Mouse (Mus musculus) 3134 (cell line): Measurements from ENCODE around the gene Ankrd50.

Source experiments
- DNase-seq: peaks from one replicate; pipeline ENCODE4 v3.0.0-alpha.2; 2011; ENCODE audit warnings: low spot score; ENCODE audit not compliant: insufficient read length; ENCODE audit errors: extremely low read depth

Ankrd50 gene

GRCm38 (mm10) chr3:38484191-38485106 lies at the start of gene Ankrd50:
Gene Ankrd50 (minus strand): TSS chr3:38484844.
- peak; percentile 98 for DNase-seq

DNA sequence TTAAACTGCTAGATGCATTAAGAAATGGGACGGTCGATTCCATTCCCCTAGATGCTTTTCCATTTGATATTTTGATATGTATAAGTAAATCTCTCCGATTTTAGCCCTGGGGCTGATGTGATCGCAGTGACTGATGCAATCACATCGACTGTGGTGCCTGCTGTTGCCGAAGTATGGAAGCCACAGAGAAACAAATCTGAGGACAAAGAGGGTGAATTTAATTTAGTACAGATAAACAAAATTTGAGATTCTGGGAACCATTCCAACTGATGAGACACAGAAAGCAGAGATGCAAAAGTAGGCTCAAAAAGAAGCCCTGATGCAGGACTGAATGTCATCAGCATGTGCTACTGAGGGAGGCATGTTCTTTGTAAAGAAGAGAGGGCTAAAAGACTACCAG lies 49.6 kb upstream of the Ankrd50 start:
- no peak for DNase-seq

DNA sequence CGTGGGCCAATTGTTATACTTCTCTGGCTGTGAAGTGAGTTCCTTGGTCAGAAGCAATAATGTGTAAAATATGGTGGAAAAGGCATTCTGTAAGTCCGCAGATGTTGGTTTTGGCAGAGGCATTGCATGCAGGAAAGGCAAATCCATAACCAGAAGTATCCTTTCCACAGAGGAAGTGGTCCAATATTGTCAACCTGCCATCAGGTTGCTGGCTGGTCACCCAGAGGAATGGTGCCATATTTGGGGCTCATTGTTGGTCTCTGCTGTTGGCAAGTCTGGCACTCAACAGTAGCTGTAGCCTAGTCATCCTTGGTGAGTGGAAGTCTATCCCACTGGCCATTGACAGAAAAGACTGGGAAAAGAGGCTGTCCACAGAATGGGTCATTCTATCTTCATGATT lies 35.8 kb upstream of the Ankrd50 start:
- peak; percentile 28 for DNase-seq

DNA sequence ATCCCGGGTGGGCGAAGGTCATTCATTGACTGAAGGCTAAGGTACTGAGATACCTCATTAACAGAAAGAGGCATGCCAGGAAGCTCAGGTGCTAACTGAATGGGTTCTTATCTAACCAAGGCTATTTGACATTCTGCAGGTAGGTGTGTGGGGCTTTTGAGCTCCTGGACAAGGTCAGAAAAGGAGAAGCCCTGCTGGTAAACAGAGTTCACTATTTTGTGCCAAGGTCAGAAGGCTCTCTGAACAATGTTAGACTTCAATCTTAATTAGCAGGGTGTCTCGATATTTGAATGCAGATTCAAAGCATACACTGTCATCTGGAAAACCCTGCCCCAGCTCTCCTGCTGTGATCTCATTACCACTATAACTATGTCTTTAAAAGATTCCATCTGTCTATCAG lies 35.3 kb upstream of the Ankrd50 start:
- no peak for DNase-seq

DNA sequence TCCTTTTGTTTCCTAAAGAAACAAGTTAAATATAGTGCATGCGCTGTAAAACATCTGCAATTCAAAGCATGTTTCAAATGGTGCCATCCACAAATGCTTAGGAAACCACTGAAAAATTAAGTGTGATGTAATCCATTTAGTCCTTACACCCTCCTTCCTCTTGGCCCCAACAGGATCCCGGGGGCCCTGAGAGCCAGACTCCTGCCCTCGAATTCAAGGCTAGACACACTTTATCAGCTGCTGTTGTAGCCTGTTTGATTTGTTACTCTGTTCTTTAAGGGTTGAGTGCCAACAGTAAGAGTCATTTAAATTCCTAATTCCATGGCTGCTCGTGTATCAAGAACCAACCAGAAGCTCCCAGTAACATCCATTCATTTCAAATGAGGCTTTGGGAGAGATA lies 19.0 kb upstream of the Ankrd50 start:
- no peak for DNase-seq

DNA sequence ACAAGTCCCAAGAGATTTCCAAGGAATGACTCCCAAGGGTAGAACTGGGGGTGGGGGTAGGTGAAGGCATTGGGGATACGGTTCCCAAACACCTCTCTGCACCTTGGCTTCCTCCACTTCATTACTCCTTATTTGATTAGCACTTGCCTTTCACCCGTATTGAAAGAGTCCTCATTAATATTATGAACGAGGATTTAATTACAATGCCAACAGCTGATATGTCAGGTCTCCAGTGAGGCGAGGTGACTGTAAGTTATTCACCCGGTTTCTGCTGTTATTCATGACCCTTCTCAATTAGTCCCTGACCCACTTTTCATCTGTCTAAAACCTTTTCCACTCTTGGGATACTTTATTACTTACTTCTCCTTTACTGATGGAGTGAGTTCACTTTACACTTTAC lies 17.5 kb upstream of the Ankrd50 start:
- DNase-seq: no peak

DNA sequence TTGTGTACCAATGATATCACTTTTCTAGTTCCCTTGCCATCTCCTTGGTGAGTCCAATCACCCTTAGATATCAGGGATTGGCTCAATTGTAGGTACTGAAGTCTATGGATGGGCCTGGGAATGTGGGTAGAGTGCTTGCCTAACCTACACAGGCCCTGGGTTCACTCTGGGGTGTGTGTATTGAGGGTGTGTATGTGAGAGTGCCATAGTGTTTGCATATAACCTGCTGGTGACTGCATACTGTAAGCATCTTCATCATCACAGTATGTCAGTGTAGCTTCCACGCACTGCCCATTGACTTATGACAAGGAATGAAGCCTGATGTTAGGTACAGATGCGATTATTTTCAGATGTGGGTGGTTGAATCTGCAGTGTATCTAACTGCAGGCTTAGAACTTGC lies 17.1 kb upstream of the Ankrd50 start:
- DNase-seq: no peak

- no peak for DNase-seq
These were observed 16.7 kb upstream of the Ankrd50 start for GRCm38 (mm10) chr3:38501316-38501715.

GRCm38 (mm10) chr3:38498561-38498960 lies 13.9 kb upstream of the Ankrd50 start:
- no peak for DNase-seq

DNA sequence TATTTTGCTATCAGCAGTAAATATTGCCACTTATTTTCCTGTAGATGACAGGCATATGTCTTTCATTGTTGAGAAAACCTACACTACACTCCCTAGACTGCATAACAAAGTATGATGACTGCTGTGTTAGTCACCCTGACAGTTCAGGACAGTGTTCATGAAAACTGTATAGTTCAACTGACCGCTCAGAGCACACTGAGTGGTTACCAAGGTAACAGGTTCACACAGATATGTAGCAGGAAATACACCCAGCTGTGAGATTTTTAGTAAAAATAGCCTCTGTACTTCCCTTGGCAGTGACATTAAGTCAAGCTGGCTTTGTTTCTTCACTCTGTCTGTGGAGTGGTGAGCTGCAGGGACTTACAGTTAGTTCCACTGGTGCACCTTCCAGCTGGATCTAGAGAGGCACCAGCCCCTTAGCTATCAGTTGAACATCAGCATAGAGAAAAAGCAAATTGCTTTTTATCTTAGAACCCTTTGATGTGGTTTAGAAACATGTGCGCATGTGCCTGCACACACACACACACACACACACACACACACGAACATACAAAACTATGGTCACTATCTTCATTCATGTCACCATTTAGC lies 12.2 kb upstream of the Ankrd50 start:
- no peak for DNase-seq

DNA sequence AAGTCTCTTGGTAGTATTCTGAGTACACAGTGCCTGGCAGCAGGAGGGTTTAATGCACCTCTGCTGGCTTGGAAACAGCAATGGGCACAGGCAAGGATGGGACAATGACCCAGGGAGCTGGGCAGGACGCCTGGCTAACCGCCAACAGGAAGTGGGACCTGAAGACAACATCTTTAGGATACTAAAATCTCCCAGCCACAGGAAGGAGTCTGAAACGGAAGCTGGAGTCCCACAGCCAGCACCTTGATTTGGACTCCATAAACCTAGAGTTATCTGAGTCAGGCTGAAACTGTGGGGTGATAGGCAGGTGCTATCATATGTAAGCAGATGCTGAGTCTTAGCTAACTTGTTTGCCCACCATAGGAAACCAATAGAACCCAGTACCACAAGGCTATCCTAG lies 7.1 kb upstream of the Ankrd50 start:
- no peak for DNase-seq

GRCm38 (mm10) chr3:38491236-38491635 lies 6.6 kb upstream of the Ankrd50 start:
- DNase-seq: no peak

GRCm38 (mm10) chr3:38490720-38491119 lies 6.1 kb upstream of the Ankrd50 start:
- DNase-seq: no peak

DNA sequence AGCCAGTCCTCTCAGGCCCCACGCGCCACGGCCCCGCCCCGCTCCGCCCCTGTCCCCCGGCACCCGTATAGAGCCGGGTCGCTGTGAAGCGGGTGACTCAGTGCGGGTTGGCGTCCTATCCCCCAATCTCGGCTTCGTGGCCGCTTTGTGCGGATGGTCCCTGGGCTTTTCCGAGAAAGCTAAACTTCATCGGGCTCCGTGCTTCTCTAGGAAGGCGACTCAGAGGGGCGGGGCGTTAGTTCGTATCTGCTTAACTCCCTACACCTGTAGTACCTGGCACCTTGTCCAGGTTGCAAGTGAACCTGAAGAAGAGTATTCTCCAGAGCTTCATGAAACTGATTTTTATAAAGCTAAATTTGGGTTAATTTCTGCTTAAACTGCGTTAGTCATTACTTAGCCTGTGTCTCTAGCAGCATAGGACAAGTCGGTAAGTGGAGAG lies 482 bp upstream of the Ankrd50 start:
- DNase-seq: no peak

GRCm38 (mm10) chr3:38483551-38483950 lies 1.1 kb downstream of the Ankrd50 start:
- DNase-seq: no peak

GRCm38 (mm10) chr3:38482749-38483148 lies 1.9 kb downstream of the Ankrd50 start:
- DNase-seq: peak; percentile 30

- DNase-seq: no peak
These were observed 3.5 kb downstream of the Ankrd50 start for GRCm38 (mm10) chr3:38481106-38481505.

- DNase-seq: no peak
These were observed 6.7 kb downstream of the Ankrd50 start for GRCm38 (mm10) chr3:38477936-38478335.

DNA sequence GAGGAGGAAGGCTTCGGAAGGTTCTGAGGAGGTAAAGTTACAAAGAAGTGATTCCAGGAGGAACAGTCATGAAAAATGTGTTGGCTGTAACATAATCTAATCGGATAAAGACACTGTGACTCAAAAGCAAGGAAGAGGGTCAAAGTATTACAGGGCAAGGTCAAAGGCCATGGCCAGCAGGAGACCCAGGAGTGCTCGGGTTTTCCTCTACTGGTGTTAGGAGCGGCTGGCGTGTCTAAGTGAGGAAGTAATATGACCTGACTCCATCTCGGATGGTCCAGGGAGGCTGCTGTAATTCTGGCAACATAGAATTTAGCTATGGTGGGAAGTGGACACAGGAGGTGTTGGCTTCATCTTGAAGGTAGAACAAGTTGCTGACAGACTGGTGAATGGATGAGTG lies 9.1 kb downstream of the Ankrd50 start:
- no peak for DNase-seq

DNA sequence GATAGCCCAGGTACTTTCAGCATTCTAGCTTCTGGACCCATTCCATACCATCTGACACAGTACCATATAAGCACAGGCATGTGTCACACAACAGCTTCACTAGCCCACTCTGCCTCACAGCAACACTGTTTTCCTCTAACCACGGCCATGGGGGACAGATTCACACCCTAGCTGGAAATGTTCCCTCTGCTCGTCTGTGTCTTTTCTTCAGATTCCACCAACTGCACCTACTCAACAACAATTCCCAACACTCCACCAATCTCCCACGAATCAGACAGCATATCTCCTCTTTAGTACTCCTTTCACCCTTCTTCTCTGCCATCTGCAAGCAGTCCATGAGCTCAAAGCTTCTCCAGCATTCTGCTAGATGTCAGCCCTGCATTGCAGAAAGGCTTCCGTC lies 11.5 kb downstream of the Ankrd50 start:
- no peak for DNase-seq

DNA sequence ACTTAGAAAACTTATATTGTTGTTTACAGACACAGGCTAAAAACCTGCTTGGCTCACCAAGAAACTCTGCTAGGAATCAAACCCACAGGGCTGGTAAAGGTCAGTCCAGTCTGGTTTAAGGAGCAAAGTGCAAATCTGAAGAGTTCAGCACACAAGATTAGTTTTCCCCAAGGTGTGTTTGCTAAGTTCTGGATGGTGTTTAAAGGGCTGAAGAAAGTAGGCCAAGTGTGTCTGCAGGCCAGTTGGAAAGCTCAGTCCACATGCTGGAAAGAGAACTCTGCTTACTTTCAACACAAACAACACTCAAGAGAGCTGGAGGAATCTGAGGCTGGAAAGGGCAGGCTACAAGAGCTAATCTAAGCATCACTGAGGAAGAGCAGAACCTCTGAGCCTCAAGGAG lies 13.1 kb downstream of the Ankrd50 start:
- DNase-seq: no peak

GRCm38 (mm10) chr3:38468131-38468530 lies 16.5 kb downstream of the Ankrd50 start:
- no peak for DNase-seq
